Mouse (Mus musculus): ENCODE data around the gene Zbtb22.

- TF ChIP-seq CTCF (IDR thresholded peaks at IDR 0.05; ENCODE audit: low read depth, low read length) (no peak), EP300 (IDR thresholded peaks at IDR 0.05; ENCODE audit: insufficient read depth, low read depth, low read length) (no peak)
Measured at GRCm38 (mm10) chr17:33902079-33902478, 13.6 kb upstream of the Zbtb22 start.
